Mouse (Mus musculus): ENCODE results near the gene Hbp1. TPM values are rescaled to one million over a fixed set of nuclear protein-coding genes. Genes with fewer than 3 reads are reported as not detected.

The Hbp1 gene
- polyA plus RNA-seq, 2 experiments, result 102 to 142 TPM

DNA sequence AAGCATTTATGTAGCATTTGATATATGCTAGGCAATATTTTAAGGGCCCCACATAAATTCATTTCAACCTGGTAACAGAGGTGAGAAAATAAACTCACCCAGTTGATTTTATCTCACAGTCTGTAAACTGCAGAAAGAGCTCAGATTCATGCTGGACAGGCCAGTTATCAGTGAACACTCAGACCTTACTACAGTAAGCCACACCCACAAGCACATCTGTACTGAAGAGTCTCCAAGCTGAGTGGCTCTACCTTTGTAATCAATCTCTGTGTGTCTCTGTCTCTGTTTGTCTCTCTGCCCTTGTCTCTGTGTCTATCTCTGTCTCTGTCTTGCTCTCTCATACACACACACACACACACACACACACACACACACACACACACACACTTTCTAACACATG is 39.4 kb upstream of the Hbp1 start:
- DNase-seq (ENCODE audit: low spot score) (no peak), ATAC-seq (ENCODE audit: low FRiP score, low read depth) (no peak)
- Histone ChIP-seq H3K4me2 (replicated peaks; ENCODE audit: low read depth, low read length, severe bottlenecking) (no peak overlapping the region), H3K36me3 (ENCODE audit: control insufficient read depth, insufficient read depth, low read length) (no peaks in the 10 kb centered on the region), H3K9me3 (ENCODE audit: control insufficient read depth, low read length) (no peaks in the 10 kb centered on the region), H3K27ac (replicated peaks; ENCODE audit: low read depth, low read length) (no peak overlapping the region), H3K9ac (ENCODE audit: low read depth, low read length, severe bottlenecking) (no peak overlapping the region), H3K27me3 (ENCODE audit: control insufficient read depth, insufficient read depth, low read length) (no peaks in the 10 kb centered on the region), H3K4me3 (replicated peaks; ENCODE audit: low read length) (no peak overlapping the region), H3K4me1 (ENCODE audit: control insufficient read depth, insufficient read depth, low read length) (0 out of 2 replicates have a peak, but pooled peaks cover 3% of the 10 kb centered on the region)
- TF ChIP-seq POLR2A (IDR thresholded peaks at IDR 0.05; ENCODE audit: borderline replicate concordance, extremely low read depth, insufficient read depth, insufficient read length), result no peak

DNA sequence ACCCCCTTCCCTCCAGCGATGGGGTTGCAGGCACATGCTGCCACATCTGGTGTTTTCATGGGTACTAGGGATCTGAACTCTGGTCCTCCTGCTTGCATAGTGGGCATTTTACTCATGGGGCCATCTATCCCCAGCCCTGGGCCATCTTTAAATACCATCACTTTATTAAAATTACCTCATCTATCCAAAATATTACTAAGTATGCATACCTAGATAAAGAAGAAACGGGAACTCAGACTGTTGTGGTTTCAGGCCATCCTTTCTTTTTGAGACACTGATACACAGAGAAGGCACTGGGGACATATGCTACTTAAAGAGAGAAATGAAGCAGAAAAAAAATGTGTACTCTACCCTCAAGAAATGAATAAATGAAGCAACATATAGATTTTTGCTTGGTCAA is 36.1 kb upstream of the Hbp1 start:
- no peak overlapping the region for H3K27ac ChIP-seq (replicated peaks; ENCODE audit: low read depth, low read length)
- ATAC-seq (ENCODE audit: low FRiP score, low read depth) (no peak), DNase-seq (ENCODE audit: low spot score) (no peak)
- TF ChIP-seq POLR2A (IDR thresholded peaks at IDR 0.05; ENCODE audit: borderline replicate concordance, extremely low read depth, insufficient read depth, insufficient read length), result no peak
- H3K9ac ChIP-seq (ENCODE audit: low read depth, low read length, severe bottlenecking), result no peak overlapping the region
- no peaks in the 10 kb centered on the region for H3K27me3 ChIP-seq (ENCODE audit: control insufficient read depth, insufficient read depth, low read length)
- no peaks in the 10 kb centered on the region for H3K4me1 ChIP-seq (ENCODE audit: control insufficient read depth, insufficient read depth, low read length)
- H3K36me3 ChIP-seq (ENCODE audit: control insufficient read depth, insufficient read depth, low read length), result no peaks in the 10 kb centered on the region
- H3K9me3 ChIP-seq (ENCODE audit: control insufficient read depth, low read length), result no peaks in the 10 kb centered on the region
- no peak overlapping the region for H3K4me2 ChIP-seq (replicated peaks; ENCODE audit: low read depth, low read length, severe bottlenecking)
- WGBS, result 87% methylated on average over 2 of the region's 2 CpGs
- H3K4me3 ChIP-seq (replicated peaks; ENCODE audit: low read length), result no peak overlapping the region

DNA sequence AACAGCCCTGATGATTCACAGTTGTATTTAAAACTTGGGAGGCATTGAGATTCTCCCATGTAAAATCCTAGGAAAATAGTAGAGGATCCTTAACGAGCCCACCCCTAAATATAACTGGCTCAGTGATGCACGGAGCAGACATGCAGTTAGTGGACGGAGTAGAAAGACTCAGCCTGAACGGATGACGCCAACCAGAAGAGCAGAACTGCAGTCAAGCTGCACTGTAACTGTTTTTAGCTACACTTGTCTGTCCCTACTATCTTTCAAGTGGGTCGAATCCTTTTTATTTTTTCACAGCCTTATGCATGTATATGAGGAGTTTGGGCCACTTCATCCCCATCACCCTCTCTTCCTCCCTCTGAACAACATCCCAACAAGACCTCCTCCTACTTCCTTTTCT is 35.4 kb upstream of the Hbp1 start:
- H3K36me3 ChIP-seq (ENCODE audit: control insufficient read depth, insufficient read depth, low read length), result no peaks in the 10 kb centered on the region
- H3K4me3 ChIP-seq (replicated peaks; ENCODE audit: low read length), result no peak overlapping the region
- no peaks in the 10 kb centered on the region for H3K27me3 ChIP-seq (ENCODE audit: control insufficient read depth, insufficient read depth, low read length)
- no peak for ATAC-seq (ENCODE audit: low FRiP score, low read depth)
- no peak overlapping the region for H3K27ac ChIP-seq (replicated peaks; ENCODE audit: low read depth, low read length)
- no peak for DNase-seq (ENCODE audit: low spot score)
- no peak for TF ChIP-seq POLR2A (IDR thresholded peaks at IDR 0.05; ENCODE audit: borderline replicate concordance, extremely low read depth, insufficient read depth, insufficient read length)
- H3K9me3 ChIP-seq (ENCODE audit: control insufficient read depth, low read length), result no peaks in the 10 kb centered on the region
- H3K4me2 ChIP-seq (replicated peaks; ENCODE audit: low read depth, low read length, severe bottlenecking), result no peak overlapping the region
- H3K9ac ChIP-seq (ENCODE audit: low read depth, low read length, severe bottlenecking), result no peak overlapping the region
- 91% methylated on average over 6 of the region's 6 CpGs for WGBS
- H3K4me1 ChIP-seq (ENCODE audit: control insufficient read depth, insufficient read depth, low read length), result no peaks in the 10 kb centered on the region

DNA sequence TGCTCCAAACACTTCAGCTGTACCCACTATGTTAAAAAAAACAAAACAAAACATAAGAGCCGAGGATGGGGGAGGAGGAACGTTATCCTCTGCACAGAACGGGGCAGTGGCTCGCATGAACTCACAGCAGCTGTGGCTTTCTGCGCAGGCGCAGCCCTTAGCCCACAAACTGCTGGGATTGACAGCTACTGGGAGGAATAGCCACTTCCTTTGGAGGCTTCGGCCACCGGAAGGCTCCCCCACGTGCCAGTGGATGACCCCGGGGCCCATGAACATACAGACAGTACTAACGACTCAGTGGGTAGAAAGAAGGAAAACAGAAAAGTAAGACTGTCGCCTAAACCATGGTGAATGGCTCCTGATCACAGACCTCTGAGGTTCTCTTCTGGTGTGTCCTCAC is 34.3 kb upstream of the Hbp1 start:
- ATAC-seq (ENCODE audit: low FRiP score, low read depth) (no peak), DNase-seq (ENCODE audit: low spot score) (no peak)
- Histone ChIP-seq H3K27me3 (ENCODE audit: control insufficient read depth, insufficient read depth, low read length) (no peaks in the 10 kb centered on the region), H3K9ac (ENCODE audit: low read depth, low read length, severe bottlenecking) (no peak overlapping the region), H3K9me3 (ENCODE audit: control insufficient read depth, low read length) (no peaks in the 10 kb centered on the region), H3K4me2 (replicated peaks; ENCODE audit: low read depth, low read length, severe bottlenecking) (no peak overlapping the region), H3K27ac (replicated peaks; ENCODE audit: low read depth, low read length) (no peak overlapping the region), H3K4me3 (replicated peaks; ENCODE audit: low read length) (no peak overlapping the region), H3K36me3 (ENCODE audit: control insufficient read depth, insufficient read depth, low read length) (no peaks in the 10 kb centered on the region), H3K4me1 (ENCODE audit: control insufficient read depth, insufficient read depth, low read length) (no peaks in the 10 kb centered on the region)
- 68% methylated on average over 12 of the region's 12 CpGs for WGBS
- TF ChIP-seq POLR2A (IDR thresholded peaks at IDR 0.05; ENCODE audit: borderline replicate concordance, extremely low read depth, insufficient read depth, insufficient read length), result no peak

DNA sequence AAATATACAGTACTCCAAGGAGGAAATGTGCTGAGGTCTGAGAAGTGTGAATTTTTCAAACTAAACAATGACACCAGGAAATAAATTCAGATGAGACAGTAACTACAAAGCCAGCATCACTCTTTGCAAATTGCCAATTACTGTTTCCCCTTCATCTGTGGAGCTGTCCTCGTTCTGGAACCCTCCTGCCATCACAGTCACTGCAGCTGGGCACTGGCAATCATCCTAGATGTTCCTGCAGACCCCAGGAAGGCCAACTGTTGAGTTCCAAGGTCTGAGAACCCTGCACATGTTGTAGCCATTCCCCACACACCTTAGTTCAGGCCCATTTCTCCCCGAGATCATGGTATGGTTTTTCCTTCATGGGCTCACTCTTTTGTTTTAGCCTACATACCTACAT is 33.9 kb upstream of the Hbp1 start:
- DNase-seq (ENCODE audit: low spot score) (no peak), ATAC-seq (ENCODE audit: low FRiP score, low read depth) (no peak)
- no peak for TF ChIP-seq POLR2A (IDR thresholded peaks at IDR 0.05; ENCODE audit: borderline replicate concordance, extremely low read depth, insufficient read depth, insufficient read length)
- Histone ChIP-seq H3K36me3 (ENCODE audit: control insufficient read depth, insufficient read depth, low read length) (no peaks in the 10 kb centered on the region), H3K4me3 (replicated peaks; ENCODE audit: low read length) (no peak overlapping the region), H3K27me3 (ENCODE audit: control insufficient read depth, insufficient read depth, low read length) (no peaks in the 10 kb centered on the region), H3K9ac (ENCODE audit: low read depth, low read length, severe bottlenecking) (no peak overlapping the region), H3K9me3 (ENCODE audit: control insufficient read depth, low read length) (no peaks in the 10 kb centered on the region), H3K27ac (replicated peaks; ENCODE audit: low read depth, low read length) (no peak overlapping the region), H3K4me2 (replicated peaks; ENCODE audit: low read depth, low read length, severe bottlenecking) (no peak overlapping the region), H3K4me1 (ENCODE audit: control insufficient read depth, insufficient read depth, low read length) (no peaks in the 10 kb centered on the region)
- WGBS, result 46% methylated on average over 2 of the region's 2 CpGs

DNA sequence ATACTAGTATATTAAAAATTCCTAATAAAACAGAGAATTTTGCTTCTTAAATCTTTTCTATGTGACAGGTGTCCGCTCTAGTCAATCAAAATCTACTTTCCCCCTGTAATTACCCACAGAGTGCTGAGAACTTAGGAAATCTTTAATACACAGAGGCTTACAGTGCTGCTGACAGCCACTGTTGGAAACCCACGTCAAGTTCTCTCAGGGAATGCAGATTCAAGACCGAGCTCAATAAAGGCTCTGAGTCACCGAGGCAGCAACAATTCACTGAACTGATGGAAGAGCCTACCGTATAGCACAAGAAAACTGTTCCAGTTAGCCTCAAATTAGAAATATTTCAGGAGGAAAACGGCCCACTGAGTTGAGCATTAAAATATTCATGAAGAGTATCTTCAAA is 33.4 kb upstream of the Hbp1 start:
- no peak for DNase-seq (ENCODE audit: low spot score)
- H3K27me3 ChIP-seq (ENCODE audit: control insufficient read depth, insufficient read depth, low read length), result no peaks in the 10 kb centered on the region
- H3K9me3 ChIP-seq (ENCODE audit: control insufficient read depth, low read length), result no peaks in the 10 kb centered on the region
- no peak overlapping the region for H3K4me2 ChIP-seq (replicated peaks; ENCODE audit: low read depth, low read length, severe bottlenecking)
- H3K9ac ChIP-seq (ENCODE audit: low read depth, low read length, severe bottlenecking), result no peak overlapping the region
- no peaks in the 10 kb centered on the region for H3K4me1 ChIP-seq (ENCODE audit: control insufficient read depth, insufficient read depth, low read length)
- TF ChIP-seq POLR2A (IDR thresholded peaks at IDR 0.05; ENCODE audit: borderline replicate concordance, extremely low read depth, insufficient read depth, insufficient read length), result no peak
- ATAC-seq (ENCODE audit: low FRiP score, low read depth), result no peak
- 52% methylated on average over 6 of the region's 6 CpGs for WGBS
- no peak overlapping the region for H3K27ac ChIP-seq (replicated peaks; ENCODE audit: low read depth, low read length)
- no peaks in the 10 kb centered on the region for H3K36me3 ChIP-seq (ENCODE audit: control insufficient read depth, insufficient read depth, low read length)
- no peak overlapping the region for H3K4me3 ChIP-seq (replicated peaks; ENCODE audit: low read length)

Data from limb, embryonic 14.5 days (tissue).